Mouse (Mus musculus) cortical plate, adult 2 months (tissue): ENCODE measurements around the gene Adora3.

ENCODE experiments used
- CTCF ChIP-seq: fragments of 200-500 bp; IDR thresholded peaks from 2 replicates; pipeline ENCODE4 v1.5.1; 2011; ENCODE audit warnings: mild to moderate bottlenecking, control low read depth, low read length; ENCODE audit not compliant: insufficient read depth; ENCODE audit errors: extremely low read depth
- POLR2A ChIP-seq: fragments of 200-500 bp; IDR thresholded peaks from 2 replicates; pipeline ENCODE4 v1.6.1; 2011; ENCODE audit warnings: mild to moderate bottlenecking, low read length, control low read depth; ENCODE audit not compliant: insufficient read depth; ENCODE audit errors: extremely low read depth

DNA sequence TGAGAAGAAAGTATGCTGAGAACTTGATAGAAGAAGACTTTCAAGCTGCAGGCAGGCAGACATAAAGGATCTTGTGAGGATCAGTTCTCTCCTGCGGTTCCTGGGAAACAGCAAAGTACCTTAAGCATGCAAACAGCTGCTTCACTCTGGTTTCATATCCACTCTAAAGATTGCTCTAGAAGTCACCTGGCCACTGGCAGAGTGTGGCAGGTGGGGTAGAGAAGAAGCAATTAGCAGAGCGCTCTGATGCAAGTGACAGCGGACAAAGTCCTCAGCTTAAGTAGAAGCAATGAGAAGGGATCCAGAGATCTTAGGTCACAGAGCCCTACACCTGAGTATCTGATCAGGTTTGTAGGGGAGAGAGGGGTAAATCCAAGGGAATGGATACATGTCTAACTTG, 39.1 kb upstream of the Adora3 start:
- TF ChIP-seq CTCF (no peak), POLR2A (no peak)
